Mouse (Mus musculus): ENCODE data around the gene Pcp2. TPM values are rescaled to one million over a fixed set of nuclear protein-coding genes. Genes with fewer than 3 reads are reported as not detected.

Pcp2 gene
- polyA plus RNA-seq, 1 experiment from 2014 or later = 0.22 TPM

DNA sequence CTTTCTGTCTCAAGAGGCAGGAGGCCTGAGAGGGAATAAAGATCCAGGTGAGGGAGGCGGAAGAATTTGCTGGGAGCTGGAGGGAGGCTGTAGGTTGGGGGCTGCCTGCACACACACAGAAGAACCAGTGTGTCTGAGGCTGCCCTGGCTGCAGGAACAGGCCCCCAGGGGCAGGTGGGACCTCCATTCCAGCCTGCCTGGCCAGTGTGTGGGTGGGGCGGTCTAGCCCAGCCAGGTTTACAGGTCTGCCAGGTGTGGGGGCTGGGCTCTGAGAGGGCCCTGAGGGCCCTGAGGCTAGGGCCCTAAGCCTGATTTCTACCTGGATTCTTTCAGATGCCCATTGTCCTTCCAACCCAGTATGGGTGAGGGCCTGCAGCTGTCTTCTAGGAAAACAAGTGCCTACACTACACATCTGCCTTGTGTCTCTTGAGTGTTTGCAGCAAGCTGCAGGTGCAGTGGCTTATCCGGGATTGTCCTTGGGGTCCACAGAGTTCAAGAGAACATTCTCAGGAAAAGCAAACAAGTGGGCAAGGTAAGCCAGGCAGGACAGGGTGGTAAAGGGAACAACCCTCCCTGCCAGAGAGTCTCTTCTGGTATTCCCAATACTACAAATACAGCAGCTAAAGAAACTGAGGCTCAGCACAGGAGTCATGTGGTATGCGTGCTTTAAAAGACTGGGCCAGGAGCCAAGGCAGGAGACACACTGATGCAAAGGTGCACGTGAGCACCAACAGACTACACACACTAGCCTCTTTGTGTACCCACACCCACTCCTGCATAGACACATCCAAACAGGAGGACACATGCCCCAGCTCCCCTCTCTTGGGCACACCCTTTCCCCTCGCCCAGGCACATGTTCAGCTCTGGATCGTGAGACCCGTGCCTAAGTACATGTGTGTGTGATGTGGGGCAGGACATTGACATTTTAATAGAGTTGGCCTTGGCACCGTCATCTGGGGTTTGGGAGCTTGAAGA is 45.7 kb downstream of the Pcp2 start:
- H3K36me3 ChIP-seq = no peaks in the 10 kb centered on the region
- no peak overlapping the region for H3K27ac ChIP-seq (replicated peaks)
- 0 out of 2 replicates have a peak, but pooled peaks cover 3% of the 10 kb centered on the region for H3K9me3 ChIP-seq (replicated peaks)
- H3K4me3 ChIP-seq = no peak overlapping the region
- H3K27me3 ChIP-seq (ENCODE audit: low read depth, poor library complexity, severe bottlenecking) = no peaks in the 10 kb centered on the region
- 83% methylated on average over 9 of the region's 9 CpGs for WGBS
- H3K4me1 ChIP-seq = no peaks in the 10 kb centered on the region
- DNase-seq (ENCODE audit: low spot score) = no peak

DNA sequence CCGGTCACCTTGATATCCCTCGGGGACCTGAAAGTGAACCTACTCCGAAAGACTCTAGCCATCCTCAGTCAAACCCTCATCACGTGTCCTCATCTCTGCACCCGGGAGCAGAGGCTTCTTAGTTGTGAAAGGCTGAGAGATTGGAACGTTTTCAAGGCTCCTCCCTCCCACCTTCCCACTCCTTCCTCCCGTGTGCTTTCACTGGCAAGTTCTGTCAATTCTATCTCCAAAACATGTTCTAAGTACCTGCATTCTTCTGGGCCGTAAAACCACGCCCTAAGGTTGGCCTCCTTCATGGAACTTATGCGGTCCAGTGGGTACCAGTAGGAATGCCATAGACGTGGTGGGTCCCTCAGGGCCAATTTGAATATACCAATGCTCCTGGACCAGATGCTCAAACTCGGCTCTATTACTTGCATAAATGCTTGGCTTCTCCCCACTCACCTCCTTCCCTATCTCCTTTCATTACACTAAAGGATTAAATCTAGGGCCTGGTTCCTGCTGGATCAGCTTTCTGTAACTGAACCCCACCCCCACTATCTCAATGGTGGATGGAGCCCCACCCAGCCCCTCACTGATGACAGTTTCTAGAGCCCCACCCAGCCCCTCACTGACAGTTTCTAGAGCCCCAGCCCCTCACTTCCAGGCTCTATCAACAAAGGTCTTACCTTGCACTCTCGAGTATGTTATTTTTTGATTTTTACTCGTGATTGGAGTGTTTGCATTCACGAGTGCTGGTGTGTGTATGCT is 49.0 kb downstream of the Pcp2 start:
- no peak overlapping the region for H3K27ac ChIP-seq (replicated peaks)
- 84% methylated on average over 15 of the region's 15 CpGs for WGBS
- no peak for DNase-seq (ENCODE audit: low spot score)

DNA sequence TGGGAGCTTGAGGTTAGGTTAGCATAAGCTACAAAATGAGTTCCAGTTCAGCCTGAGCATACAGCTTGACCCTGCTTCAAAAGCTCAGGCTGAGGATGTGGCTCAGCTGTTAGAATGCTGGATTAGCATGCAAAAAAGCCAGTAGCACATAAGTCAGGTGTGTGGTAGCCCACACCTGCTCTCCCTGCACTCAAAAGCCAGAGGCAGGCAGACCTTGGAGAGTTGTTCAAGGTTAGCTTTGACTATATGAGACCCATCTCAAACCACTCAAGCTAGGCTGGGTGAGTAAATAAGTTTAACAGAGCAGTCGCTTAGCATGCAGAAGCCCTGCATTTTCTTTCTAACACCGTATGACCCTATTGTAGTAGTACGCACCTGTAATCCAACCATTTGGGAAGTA is 50.8 kb downstream of the Pcp2 start:
- 0 out of 2 replicates have a peak, but pooled peaks cover 2% of the 10 kb centered on the region for H3K4me1 ChIP-seq
- 0 out of 2 replicates have a peak, but pooled peaks cover 4% of the 10 kb centered on the region for H3K36me3 ChIP-seq
- H3K9me3 ChIP-seq (replicated peaks) = 0 out of 2 replicates have a peak, but pooled peaks cover 3% of the 10 kb centered on the region
- no peak for DNase-seq (ENCODE audit: low spot score)
- no peaks in the 10 kb centered on the region for H3K27me3 ChIP-seq (ENCODE audit: low read depth, poor library complexity, severe bottlenecking)
- no peak overlapping the region for H3K27ac ChIP-seq (replicated peaks)
- 93% methylated on average over 3 of the region's 3 CpGs for WGBS
- H3K4me3 ChIP-seq = no peak overlapping the region

More for the DNA sequence above, 49.0 kb downstream of the Pcp2 start:
- Histone ChIP-seq H3K27me3 (ENCODE audit: low read depth, poor library complexity, severe bottlenecking) (no peaks in the 10 kb centered on the region), H3K36me3 (no peaks in the 10 kb centered on the region), H3K4me1 (no peaks in the 10 kb centered on the region), H3K4me3 (no peak overlapping the region), H3K9me3 (replicated peaks) (0 out of 2 replicates have a peak, but pooled peaks cover 3% of the 10 kb centered on the region)

Other genes with a start within 250 kb of the Pcp2 start
- gene Arhgef18, start 232.5 kb downstream of the Pcp2 start, polyA plus RNA-seq (2016; fragmentation: Nextera tagmentation; extraction: Ambion mirVana) = 10.3 and 11.8 TPM in 2 replicates
- 4.5 and 4.8 TPM in 2 replicates for gene Pex11g, start 157.9 kb downstream of the Pcp2 start, polyA plus RNA-seq (2016; fragmentation: Nextera tagmentation; extraction: Ambion mirVana)
- gene Tex45, start 154.7 kb downstream of the Pcp2 start, polyA plus RNA-seq (2016; fragmentation: Nextera tagmentation; extraction: Ambion mirVana) = not detected in 2 replicates
- gene Zfp358, start 132.4 kb downstream of the Pcp2 start, polyA plus RNA-seq (2016; fragmentation: Nextera tagmentation; extraction: Ambion mirVana) = 69.4 and 80.0 TPM in 2 replicates
- gene Mcoln1, start 125.1 kb downstream of the Pcp2 start, polyA plus RNA-seq (2016; fragmentation: Nextera tagmentation; extraction: Ambion mirVana) = 62.0 and 69.6 TPM in 2 replicates
- gene Pnpla6, start 110.2 kb downstream of the Pcp2 start, polyA plus RNA-seq (2016; fragmentation: Nextera tagmentation; extraction: Ambion mirVana) = 20.0 and 22.2 TPM in 2 replicates
- 9.8 and 11.2 TPM in 2 replicates for gene C330021F23Rik, start 57.6 kb downstream of the Pcp2 start, polyA plus RNA-seq (2016; fragmentation: Nextera tagmentation; extraction: Ambion mirVana)
- gene Camsap3, start 38.3 kb downstream of the Pcp2 start, polyA plus RNA-seq (2016; fragmentation: Nextera tagmentation; extraction: Ambion mirVana) = 10.4 and 14.3 TPM in 2 replicates
- gene Xab2, start 4.2 kb downstream of the Pcp2 start, polyA plus RNA-seq (2016; fragmentation: Nextera tagmentation; extraction: Ambion mirVana) = 76.5 and 77.0 TPM in 2 replicates
- gene Pet100, start 4.0 kb downstream of the Pcp2 start, polyA plus RNA-seq (2016; fragmentation: Nextera tagmentation; extraction: Ambion mirVana) = 94.0 and 97.3 TPM in 2 replicates
- gene Stxbp2, start 5.4 kb upstream of the Pcp2 start, polyA plus RNA-seq (2016; fragmentation: Nextera tagmentation; extraction: Ambion mirVana) = 30.3 and 35.4 TPM in 2 replicates
- gene Retn, start 30.2 kb upstream of the Pcp2 start, polyA plus RNA-seq (2016; fragmentation: Nextera tagmentation; extraction: Ambion mirVana) = 0.20 and 0.21 TPM in 2 replicates
- 0.07 and 0.15 TPM in 2 replicates for gene Mcemp1, start 40.2 kb upstream of the Pcp2 start, polyA plus RNA-seq (2016; fragmentation: Nextera tagmentation; extraction: Ambion mirVana)
- 9.2 and 10.0 TPM in 2 replicates for gene Fcor, start 46.8 kb upstream of the Pcp2 start, polyA plus RNA-seq (2016; fragmentation: Nextera tagmentation; extraction: Ambion mirVana)
- 47.2 and 48.8 TPM in 2 replicates for gene Trappc5, start 50.8 kb upstream of the Pcp2 start, polyA plus RNA-seq (2016; fragmentation: Nextera tagmentation; extraction: Ambion mirVana)
- gene Fcer2a, start 68.6 kb upstream of the Pcp2 start, polyA plus RNA-seq (2016; fragmentation: Nextera tagmentation; extraction: Ambion mirVana) = 0.11 and 0.22 TPM in 2 replicates
- gene Clec4g, start 95.1 kb upstream of the Pcp2 start, polyA plus RNA-seq (2016; fragmentation: Nextera tagmentation; extraction: Ambion mirVana) = 0.09 and 0.26 TPM in 2 replicates
- not detected in 2 replicates for gene Cd209a, start 123.4 kb upstream of the Pcp2 start, polyA plus RNA-seq (2016; fragmentation: Nextera tagmentation; extraction: Ambion mirVana)
- not detected in 2 replicates for gene Cd209e, start 228.8 kb upstream of the Pcp2 start, polyA plus RNA-seq (2016; fragmentation: Nextera tagmentation; extraction: Ambion mirVana)

All from midbrain, embryonic 10.5 days (tissue).